Mouse (Mus musculus) heart, adult 8-10 months (tissue): ENCODE results near the gene Ctf2. TPM values are rescaled to one million over a fixed set of nuclear protein-coding genes. Genes with fewer than 3 reads are reported as not detected.

Source experiments
- DNase-seq: peaks from one replicate; pipeline ENCODE4 v3.0.0; 2022; ENCODE audit warnings: low spot score
- microRNA-seq: library from miRNA; unstranded; fragments of <30 nt; microRNA quantifications from one replicate; pipeline ENCODE4 v1.2.0, GENCODE M21; 2022
- total RNA-seq, 4 experiments: library from RNA; stranded (reverse); gene quantifications; 2 replicates each; pipeline ENCODE4 v1.2.4; 2022

Ctf2 gene
- total RNA-seq, 4 experiments from 2014 or later = not detected

- no peak for DNase-seq
Observed at GRCm38 (mm10) chr7:127686740-127687449, 45.1 kb downstream of the Ctf2 start.

GRCm38 (mm10) chr7:127685304-127686018 lies 46.5 kb downstream of the Ctf2 start:
- no peak for DNase-seq

GRCm38 (mm10) chr7:127681888-127682553 lies 49.9 kb downstream of the Ctf2 start:
- no peak for DNase-seq

GRCm38 (mm10) chr7:127680541-127680940 lies 51.4 kb downstream of the Ctf2 start:
- DNase-seq = no peak

- DNase-seq = no peak
Observed at GRCm38 (mm10) chr7:127678811-127679210, 53.2 kb downstream of the Ctf2 start.

GRCm38 (mm10) chr7:127677609-127678008 lies 54.4 kb downstream of the Ctf2 start:
- no peak for DNase-seq

- no peak for DNase-seq
Observed at GRCm38 (mm10) chr7:127677077-127677476, 54.9 kb downstream of the Ctf2 start.

GRCm38 (mm10) chr7:127675391-127675811 lies 56.6 kb downstream of the Ctf2 start:
- no peak for DNase-seq

GRCm38 (mm10) chr7:127674977-127675376 lies 57.0 kb downstream of the Ctf2 start:
- DNase-seq = peak; percentile 83

- no peak for DNase-seq
Observed at GRCm38 (mm10) chr7:127672776-127673175, 59.2 kb downstream of the Ctf2 start.

- no peak for DNase-seq
Observed at GRCm38 (mm10) chr7:127671880-127672774, 59.8 kb downstream of the Ctf2 start.

Small RNAs within 50 kb of the gene (microRNA-seq; reads per million reads assigned to microRNA genes)
- gene Mir762 = not detected

Other genes starting within 250 kb of the Ctf2 start
- 10 to 100 TPM; 51.8 to 60.5 (median 55.2) TPM for gene Srcap, start 220.2 kb downstream of the Ctf2 start, total RNA-seq
- 10 to 100 TPM in 2 of 4 experiments, 1 to 10 TPM in 2; 8.8 to 10.9 (median 10.2) TPM for gene Gm42715, start 212.6 kb downstream of the Ctf2 start, total RNA-seq
- not detected for gene Tmem265, start 170.8 kb downstream of the Ctf2 start, total RNA-seq
- gene Phkg2, start 158.8 kb downstream of the Ctf2 start, total RNA-seq = 10 to 100 TPM; 12.1 to 20.9 (median 17.3) TPM
- gene Ccdc189, start 143.6 kb downstream of the Ctf2 start, total RNA-seq = 10 to 100 TPM; 10.1 to 15.2 (median 14.4) TPM
- 10 to 100 TPM; 38.1 to 42.6 (median 40.3) TPM for gene Rnf40, start 143.4 kb downstream of the Ctf2 start, total RNA-seq
- gene Zfp629, start 116.4 kb downstream of the Ctf2 start, total RNA-seq = 10 to 100 TPM; 19.9 to 23.4 (median 20.0) TPM
- gene Bcl7c, start 23.2 kb downstream of the Ctf2 start, total RNA-seq = 10 to 100 TPM; 37.6 to 44.6 (median 41.4) TPM
- 10 to 100 TPM in 3 of 4 experiments, 1 to 10 TPM in 1; 9.4 to 12.3 (median 10.2) TPM for gene Ctf1, start 19.4 kb downstream of the Ctf2 start, total RNA-seq
- gene Fbxl19, start 12.4 kb upstream of the Ctf2 start, total RNA-seq = 1 to 10 TPM; 1.9 to 4.9 (median 3.2) TPM
- gene Orai3, start 37.6 kb upstream of the Ctf2 start, total RNA-seq = 10 to 100 TPM; 20.0 to 26.6 (median 24.7) TPM
- 10 to 100 TPM; 15.4 to 23.1 (median 17.9) TPM for gene Setd1a, start 44.5 kb upstream of the Ctf2 start, total RNA-seq
- 1 to 10 TPM; 1.9 to 3.3 (median 2.7) TPM for gene Gm49388, start 53.4 kb upstream of the Ctf2 start, total RNA-seq
- gene Hsd3b7, start 68.4 kb upstream of the Ctf2 start, total RNA-seq = 10 to 100 TPM; 11.8 to 14.5 (median 12.7) TPM
- 10 to 100 TPM; 61.9 to 68.0 (median 66.0) TPM for gene Stx4a, start 92.1 kb upstream of the Ctf2 start, total RNA-seq
- under 1 TPM; 0.27 to 0.66 (median 0.51) TPM for gene Stx1b, start 92.4 kb upstream of the Ctf2 start, total RNA-seq
- gene Zfp646, start 144.1 kb upstream of the Ctf2 start, total RNA-seq = 10 to 100 TPM; 16.1 to 19.5 (median 17.9) TPM
- gene Zfp668, start 144.7 kb upstream of the Ctf2 start, total RNA-seq = 1 to 10 TPM; 3.8 to 4.7 (median 4.3) TPM
- 1 to 10 TPM in 1 of 4 experiments, under 1 TPM in 3; 0.29 to 1.6 (median 0.74) TPM for gene Prss53, start 158.8 kb upstream of the Ctf2 start, total RNA-seq
- under 1 TPM in 1 of 4 experiments, not detected in 3; 0.34 TPM for gene Gm21974, start 163.3 kb upstream of the Ctf2 start, total RNA-seq
- 10 to 100 TPM; 14.2 to 19.1 (median 17.3) TPM for gene Vkorc1, start 163.5 kb upstream of the Ctf2 start, total RNA-seq
- 100 to 1,000 TPM; 119 to 144 (median 142) TPM for gene Bckdk, start 171.9 kb upstream of the Ctf2 start, total RNA-seq
- gene Kat8, start 180.3 kb upstream of the Ctf2 start, total RNA-seq = 10 to 100 TPM; 13.6 to 16.8 (median 15.3) TPM
- gene Prss8, start 197.9 kb upstream of the Ctf2 start, total RNA-seq = not detected
- gene Prss36, start 214.6 kb upstream of the Ctf2 start, total RNA-seq = 10 to 100 TPM in 1 of 4 experiments, 1 to 10 TPM in 3; 8.7 to 10.4 (median 8.9) TPM
- 100 to 1,000 TPM; 129 to 232 (median 187) TPM for gene Fus, start 235.3 kb upstream of the Ctf2 start, total RNA-seq